Mouse (Mus musculus) neural tube, embryonic 12.5 days (tissue): ENCODE data around the gene Gnb4. TPM values are rescaled to one million over a fixed set of nuclear protein-coding genes. Genes with fewer than 3 reads are reported as not detected.

Source experiments
- ATAC-seq: fragments of 200-750 bp; cut with Nextera tagmentation; 2 replicates; pipeline ENCODE4 v1.8.0; 2017; ENCODE audit warnings: low read depth, mild to moderate bottlenecking, moderate TSS enrichment, moderate library complexity; ENCODE audit not compliant: low FRiP score
- H3K27ac ChIP-seq: fragments of 300-500 bp; sonication (generic); 2 replicates; pipeline ENCODE4 v1.5.1; 2016
- H3K27me3 ChIP-seq: fragments of 300-500 bp; sonication (generic); replicated peaks from 2 replicates; pipeline ENCODE4 v1.6.1; 2016; ENCODE audit warnings: mild to moderate bottlenecking
- H3K36me3 ChIP-seq: fragments of 300-500 bp; sonication (generic); 2 replicates; pipeline ENCODE4 v1.6.1; 2016; ENCODE audit warnings: mild to moderate bottlenecking
- H3K4me1 ChIP-seq: fragments of 300-500 bp; sonication (generic); 2 replicates; pipeline ENCODE4 v1.6.1; 2016
- H3K4me2 ChIP-seq: fragments of 300-500 bp; sonication (generic); replicated peaks from 2 replicates; pipeline ENCODE4 v1.6.1; 2016; ENCODE audit warnings: mild to moderate bottlenecking
- H3K4me3 ChIP-seq: fragments of 300-500 bp; sonication (generic); 2 replicates; pipeline ENCODE4 v1.5.1; 2016
- H3K9ac ChIP-seq: fragments of 300-500 bp; sonication (generic); 2 replicates; pipeline ENCODE4 v1.6.1; 2016; ENCODE audit warnings: mild to moderate bottlenecking
- H3K9me3 ChIP-seq: fragments of 300-500 bp; sonication (generic); 2 replicates; pipeline ENCODE4 v1.6.1; 2016; ENCODE audit warnings: mild to moderate bottlenecking
- WGBS: fragments of 180-500 bp; shearing (Covaris S2); methylation state at CpG from one replicate; pipeline ENCODE4 v1.1.7; 2016; 5-methylcytosine and 5-hydroxymethylcytosine counted together
- polyA plus RNA-seq: library from polyadenylated mRNA; unstranded; fragments of >200 nt; fragmentation: Nextera tagmentation; extraction: Ambion mirVana; gene quantifications from 2 replicates; pipeline ENCODE4 v1.2.1, GENCODE M21; 2016

Gene Gnb4
- polyA plus RNA-seq, 1 experiment from 2014 or later, result 54.5 TPM

DNA sequence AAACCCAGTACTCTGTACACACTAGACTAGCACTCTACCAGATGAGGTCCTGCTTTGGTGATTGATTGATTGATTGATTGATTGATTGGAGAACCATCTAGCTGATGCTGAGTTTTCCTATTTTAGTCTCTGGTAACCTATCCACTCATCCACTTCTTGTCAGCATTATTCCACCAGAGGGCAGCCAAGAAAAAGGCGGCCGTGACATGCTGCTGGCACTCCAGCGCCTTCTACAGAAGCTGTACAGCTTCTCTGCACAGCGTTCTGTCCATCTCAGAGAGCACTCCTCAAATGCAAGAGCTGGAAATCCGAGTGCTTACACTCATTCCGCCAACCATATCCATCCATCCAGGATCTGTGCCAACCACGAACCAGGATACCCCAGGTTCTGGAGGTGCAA lies 5.8 kb downstream of the Gnb4 start:
- Histone ChIP-seq H3K9ac (no peak overlapping the region), H3K27ac (no peak overlapping the region), H3K4me2 (no peak overlapping the region), H3K4me1 (no peaks in the 10 kb centered on the region), H3K36me3 (no peaks in the 10 kb centered on the region), H3K27me3 (no peaks in the 10 kb centered on the region), H3K9me3 (no peaks in the 10 kb centered on the region), H3K4me3 (no peak overlapping the region)
- ATAC-seq, result peak; percentile 45
- 33% methylated on average over 7 of the region's 7 CpGs for WGBS

- no peaks in the 10 kb centered on the region for H3K27me3 ChIP-seq
- H3K9me3 ChIP-seq, result no peaks in the 10 kb centered on the region
- H3K4me3 ChIP-seq, result no peak overlapping the region
- H3K4me2 ChIP-seq, result no peak overlapping the region
- 98% methylated on average over 4 of the region's 4 CpGs for WGBS
- H3K36me3 ChIP-seq, result peaks cover 2% of the 10 kb centered on the region; the same call in 1 of the 2 replicates
- H3K4me1 ChIP-seq, result no peaks in the 10 kb centered on the region
- no peak overlapping the region for H3K9ac ChIP-seq
- ATAC-seq, result no peak
- H3K27ac ChIP-seq, result no peak overlapping the region
Measured at GRCm38 (mm10) chr3:32609233-32609632, 7.2 kb downstream of the Gnb4 start.

DNA sequence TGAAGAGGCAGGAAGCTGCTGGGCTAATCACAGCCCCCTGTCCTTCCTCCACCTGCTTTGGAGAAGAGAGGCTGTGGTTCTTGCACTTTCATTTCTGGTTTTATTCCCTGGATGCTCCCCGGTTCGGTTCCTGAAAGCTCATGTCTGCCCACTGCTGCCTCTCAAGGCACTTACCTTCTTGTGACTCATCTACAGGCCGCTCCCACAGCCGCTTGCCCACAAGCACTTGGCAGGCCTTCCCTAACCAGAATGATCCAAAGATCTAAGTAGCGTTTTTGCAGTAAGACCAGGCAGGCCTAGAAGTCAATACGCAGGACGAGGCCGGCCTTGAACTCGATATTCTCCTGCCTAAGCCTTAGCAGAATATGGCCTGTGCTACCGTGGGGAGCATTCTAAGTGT lies 15.3 kb downstream of the Gnb4 start:
- Histone ChIP-seq H3K9me3 (no peaks in the 10 kb centered on the region), H3K4me1 (no peaks in the 10 kb centered on the region), H3K36me3 (peaks cover 5% of the 10 kb centered on the region; the same call in 1 of the 2 replicates), H3K4me2 (no peak overlapping the region), H3K4me3 (no peak overlapping the region), H3K27me3 (no peaks in the 10 kb centered on the region), H3K9ac (no peak overlapping the region), H3K27ac (no peak overlapping the region)
- ATAC-seq, result no peak
- 94% methylated on average over 10 of the region's 10 CpGs for WGBS

GRCm38 (mm10) chr3:32599328-32599727 lies 17.1 kb downstream of the Gnb4 start:
- 69% methylated on average over 3 of the region's 3 CpGs for WGBS
- Histone ChIP-seq H3K9ac (no peak overlapping the region), H3K36me3 (peaks cover 4% of the 10 kb centered on the region; the same call in 1 of the 2 replicates), H3K4me1 (no peaks in the 10 kb centered on the region), H3K4me2 (no peak overlapping the region), H3K4me3 (no peak overlapping the region), H3K9me3 (no peaks in the 10 kb centered on the region), H3K27ac (no peak overlapping the region), H3K27me3 (no peaks in the 10 kb centered on the region)
- no peak for ATAC-seq

DNA sequence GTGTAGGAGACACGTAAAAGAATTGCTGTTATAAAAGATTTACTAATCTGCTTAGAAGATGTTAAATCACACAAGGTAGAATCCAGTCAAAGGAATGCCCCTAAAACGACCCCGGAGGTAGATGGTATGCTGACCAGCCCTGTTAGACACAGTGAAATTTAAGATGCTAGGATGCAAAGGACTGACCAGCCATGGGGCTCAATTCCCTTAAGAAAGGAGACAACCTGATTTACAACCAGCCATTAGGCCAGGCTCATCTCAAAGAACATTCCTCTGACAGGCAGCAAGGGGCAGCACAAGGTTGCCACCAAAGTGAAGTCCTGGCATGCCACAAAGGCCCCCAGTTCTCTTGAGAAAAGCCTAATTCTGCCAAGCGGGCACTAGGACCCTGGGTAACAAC lies 21.3 kb downstream of the Gnb4 start:
- Histone ChIP-seq H3K27ac (no peak overlapping the region), H3K4me2 (no peak overlapping the region), H3K9me3 (no peaks in the 10 kb centered on the region), H3K27me3 (no peaks in the 10 kb centered on the region), H3K9ac (no peak overlapping the region), H3K36me3 (peaks cover 5% of the 10 kb centered on the region; the same call in 1 of the 2 replicates), H3K4me1 (no peaks in the 10 kb centered on the region), H3K4me3 (no peak overlapping the region)
- WGBS, result 28% methylated on average over 4 of the region's 4 CpGs
- no peak for ATAC-seq

DNA sequence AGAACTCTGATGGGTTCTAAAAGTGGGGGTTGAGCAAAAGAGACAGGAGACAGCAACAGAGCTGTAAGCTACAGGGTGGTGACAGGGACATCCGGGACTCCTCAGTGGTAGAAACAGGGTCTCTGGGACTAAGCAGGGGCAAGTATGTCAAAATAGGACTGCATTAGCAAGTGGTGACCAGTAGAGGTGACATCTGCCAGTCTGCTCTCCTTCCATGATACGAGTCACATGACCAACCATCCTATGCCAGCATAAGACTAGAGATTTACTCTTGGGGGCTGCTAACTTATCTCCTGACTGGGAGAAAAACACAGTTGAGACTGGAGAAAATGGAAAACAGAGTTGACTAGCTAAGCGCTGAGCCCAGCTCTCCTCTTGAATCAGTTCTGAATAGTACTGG lies 30.1 kb downstream of the Gnb4 start:
- H3K4me1 ChIP-seq, result no peaks in the 10 kb centered on the region
- H3K27ac ChIP-seq, result no peak overlapping the region
- H3K36me3 ChIP-seq, result peaks cover 35% of the 10 kb centered on the region; the same call in 1 of the 2 replicates
- no peaks in the 10 kb centered on the region for H3K27me3 ChIP-seq
- H3K4me3 ChIP-seq, result no peak overlapping the region
- no peak overlapping the region for H3K9ac ChIP-seq
- no peaks in the 10 kb centered on the region for H3K9me3 ChIP-seq
- no peak overlapping the region for H3K4me2 ChIP-seq
- no peak for ATAC-seq
- 93% methylated on average over 3 of the region's 3 CpGs for WGBS

GRCm38 (mm10) chr3:32583489-32583888 lies 32.9 kb downstream of the Gnb4 start:
- Histone ChIP-seq H3K36me3 (peaks cover 32% of the 10 kb centered on the region; the same call in 1 of the 2 replicates), H3K4me2 (no peak overlapping the region), H3K4me3 (no peak overlapping the region), H3K4me1 (no peaks in the 10 kb centered on the region), H3K9ac (no peak overlapping the region), H3K27me3 (no peaks in the 10 kb centered on the region), H3K9me3 (no peaks in the 10 kb centered on the region), H3K27ac (no peak overlapping the region)
- no peak for ATAC-seq
- 93% methylated on average over 4 of the region's 4 CpGs for WGBS

DNA sequence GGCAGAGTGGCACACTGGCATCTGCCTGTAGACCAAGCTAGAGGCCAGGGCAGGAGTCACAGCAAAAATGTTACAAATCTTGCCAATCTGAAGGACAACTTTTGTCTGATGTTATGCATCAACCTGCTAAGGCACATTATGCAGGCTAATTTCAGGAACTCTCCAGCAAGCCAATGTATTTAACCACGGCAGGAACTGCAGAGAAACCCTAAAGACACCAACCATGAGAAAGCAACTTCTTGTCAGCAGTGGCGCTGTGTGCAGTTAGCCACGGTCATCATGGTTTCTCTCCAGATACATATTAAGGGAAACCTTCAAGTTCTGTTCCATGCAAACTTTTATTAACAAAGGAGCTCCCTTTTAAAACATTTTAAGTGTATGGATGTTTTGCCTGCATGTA lies 34.5 kb downstream of the Gnb4 start:
- no peak overlapping the region for H3K4me3 ChIP-seq
- no peaks in the 10 kb centered on the region for H3K9me3 ChIP-seq
- ATAC-seq, result no peak
- no peaks in the 10 kb centered on the region for H3K27me3 ChIP-seq
- peaks cover 31% of the 10 kb centered on the region for H3K36me3 ChIP-seq
- 89% methylated on average over 3 of the region's 3 CpGs for WGBS
- no peak overlapping the region for H3K27ac ChIP-seq
- H3K4me1 ChIP-seq, result no peaks in the 10 kb centered on the region
- no peak overlapping the region for H3K9ac ChIP-seq
- H3K4me2 ChIP-seq, result no peak overlapping the region

- Histone ChIP-seq H3K27ac (no peak overlapping the region), H3K4me2 (no peak overlapping the region), H3K27me3 (no peaks in the 10 kb centered on the region), H3K36me3 (peaks cover 25% of the 10 kb centered on the region), H3K9ac (no peak overlapping the region), H3K9me3 (no peaks in the 10 kb centered on the region), H3K4me1 (no peaks in the 10 kb centered on the region), H3K4me3 (no peak overlapping the region)
- 89% methylated on average over 3 of the region's 3 CpGs for WGBS
- no peak for ATAC-seq
Measured at GRCm38 (mm10) chr3:32580738-32581137, 35.6 kb downstream of the Gnb4 start.

DNA sequence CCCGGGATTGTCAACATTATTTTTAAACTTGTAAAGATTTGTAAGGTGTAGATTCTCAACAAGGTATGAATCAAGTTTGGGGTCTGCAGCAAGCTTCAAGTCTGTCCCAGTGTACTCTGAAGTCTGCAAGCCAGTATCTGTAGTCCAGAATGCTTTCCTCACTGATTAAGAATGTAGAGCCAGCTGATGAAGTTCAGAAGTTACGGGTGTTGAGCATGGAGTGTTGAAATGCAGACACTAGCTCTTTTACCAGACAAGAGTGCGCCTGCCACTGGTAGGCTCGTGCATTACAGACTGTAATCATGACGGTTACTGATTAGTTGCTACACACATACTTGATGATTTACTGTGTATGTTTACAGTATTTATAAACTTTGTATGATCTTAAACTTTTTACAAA lies 37.6 kb downstream of the Gnb4 start:
- no peak overlapping the region for H3K27ac ChIP-seq
- H3K4me1 ChIP-seq, result no peaks in the 10 kb centered on the region
- H3K9ac ChIP-seq, result no peak overlapping the region
- no peak for ATAC-seq
- no peak overlapping the region for H3K4me3 ChIP-seq
- H3K4me2 ChIP-seq, result no peak overlapping the region
- H3K9me3 ChIP-seq, result no peaks in the 10 kb centered on the region
- H3K27me3 ChIP-seq, result no peaks in the 10 kb centered on the region
- 90% methylated on average over 5 of the region's 5 CpGs for WGBS
- peaks cover 39% of the 10 kb centered on the region for H3K36me3 ChIP-seq

- H3K4me2 ChIP-seq, result no peak overlapping the region
- H3K9me3 ChIP-seq, result no peaks in the 10 kb centered on the region
- no peak overlapping the region for H3K27ac ChIP-seq
- H3K36me3 ChIP-seq, result peaks cover 26% of the 10 kb centered on the region
- 92% methylated on average over 3 of the region's 3 CpGs for WGBS
- no peaks in the 10 kb centered on the region for H3K27me3 ChIP-seq
- H3K4me1 ChIP-seq, result no peaks in the 10 kb centered on the region
- no peak overlapping the region for H3K4me3 ChIP-seq
- no peak for ATAC-seq
- no peak overlapping the region for H3K9ac ChIP-seq
Measured at GRCm38 (mm10) chr3:32575151-32575550, 41.2 kb downstream of the Gnb4 start.

GRCm38 (mm10) chr3:32573881-32574280 lies 42.5 kb downstream of the Gnb4 start:
- Histone ChIP-seq H3K36me3 (peaks cover 37% of the 10 kb centered on the region), H3K27ac (no peak overlapping the region), H3K4me3 (no peak overlapping the region), H3K27me3 (no peaks in the 10 kb centered on the region), H3K9me3 (no peaks in the 10 kb centered on the region), H3K4me2 (no peak overlapping the region), H3K9ac (no peak overlapping the region), H3K4me1 (no peaks in the 10 kb centered on the region)
- 81% methylated on average over 9 of the region's 9 CpGs for WGBS
- ATAC-seq, result no peak

- Histone ChIP-seq H3K4me1 (no peaks in the 10 kb centered on the region), H3K36me3 (peaks cover 45% of the 10 kb centered on the region), H3K9ac (no peak overlapping the region), H3K9me3 (no peaks in the 10 kb centered on the region), H3K27me3 (no peaks in the 10 kb centered on the region), H3K4me2 (no peak overlapping the region), H3K27ac (no peak overlapping the region), H3K4me3 (no peak overlapping the region)
- ATAC-seq, result no peak
- 96% methylated on average over 2 of the region's 2 CpGs for WGBS
Measured at GRCm38 (mm10) chr3:32573086-32573485, 43.3 kb downstream of the Gnb4 start.
